Mouse (Mus musculus) myocyte (in vitro differentiated cells): Measurements from ENCODE around the gene Xntrpc. TPM values are rescaled to one million over a fixed set of nuclear protein-coding genes. Genes with fewer than 3 reads are reported as not detected.

Experiments
- H3K27me3 ChIP-seq: one replicate; pipeline ENCODE4 v1.6.1; 2011; ENCODE audit not compliant: control insufficient read depth, insufficient read depth, insufficient read length
- H3K36me3 ChIP-seq: one replicate; pipeline ENCODE4 v1.6.1; 2011; ENCODE audit not compliant: control insufficient read depth, insufficient read depth
- H3K4me2 ChIP-seq: one replicate; pipeline ENCODE4 v1.6.1; 2011; ENCODE audit warnings: low read depth, control low read depth
- H3K4me3 ChIP-seq: one replicate; pipeline ENCODE4 v1.5.1; 2011; ENCODE audit warnings: mild to moderate bottlenecking, control low read depth, moderate library complexity
- H3K79me2 ChIP-seq: one replicate; pipeline ENCODE4 v1.6.1; 2011; ENCODE audit not compliant: control insufficient read depth, insufficient read depth
- H3ac ChIP-seq: one replicate; pipeline ENCODE4 v1.6.1; 2011; ENCODE audit not compliant: control insufficient read depth, insufficient read length
- CEBPB ChIP-seq: IDR thresholded peaks from 2 replicates; pipeline ENCODE4 v1.6.1; 2011; ENCODE audit warnings: mild to moderate bottlenecking, moderate library complexity; ENCODE audit not compliant: poor library complexity, insufficient read depth, severe bottlenecking
- E2F4 ChIP-seq: IDR thresholded peaks from one replicate; pipeline ENCODE4 v1.6.1; 2011; ENCODE audit warnings: mild to moderate bottlenecking, control low read depth, moderate library complexity; ENCODE audit not compliant: insufficient read depth
- MAX ChIP-seq: IDR thresholded peaks from one replicate; pipeline ENCODE4 v1.6.1; 2011; ENCODE audit warnings: low read depth, mild to moderate bottlenecking, control low read depth
- MYOD1 ChIP-seq, 3 experiments: IDR thresholded peaks; one replicate each; pipeline ENCODE4 v1.6.1; 2011; ENCODE audit warnings: control low read depth in 2 of 3, low read depth in 2 of 3, mild to moderate bottlenecking in 2 of 3, moderate library complexity in 1 of 3; ENCODE audit not compliant: insufficient read length in 2 of 3, control insufficient read depth in 1 of 3
- MYOG ChIP-seq, 3 experiments: IDR thresholded peaks; one replicate each; pipeline ENCODE4 v1.6.1; 2011; ENCODE audit warnings: control low read depth in 2 of 3, low read depth in 2 of 3, mild to moderate bottlenecking in 2 of 3; ENCODE audit not compliant: insufficient read length in 2 of 3, control insufficient read depth in 1 of 3, insufficient read depth in 1 of 3
- POLR2A ChIP-seq: IDR thresholded peaks from one replicate; pipeline ENCODE4 v1.6.1; 2011; ENCODE audit warnings: low read depth, mild to moderate bottlenecking, control low read depth, moderate library complexity; ENCODE audit not compliant: insufficient read length
- POLR2AphosphoS2 ChIP-seq: IDR thresholded peaks from one replicate; pipeline ENCODE4 v1.6.1; 2011; ENCODE audit warnings: low read depth, control low read depth; ENCODE audit not compliant: insufficient read length
- REST ChIP-seq: IDR thresholded peaks from one replicate; pipeline ENCODE4 v1.6.1; 2011; ENCODE audit warnings: mild to moderate bottlenecking, control low read depth, moderate library complexity; ENCODE audit not compliant: insufficient read depth, insufficient read length
- SRF ChIP-seq: IDR thresholded peaks from one replicate; pipeline ENCODE4 v1.6.1; 2011; ENCODE audit warnings: low read depth; ENCODE audit not compliant: control insufficient read depth, insufficient read length
- TCF12 ChIP-seq: IDR thresholded peaks from one replicate; pipeline ENCODE4 v1.6.1; 2011; ENCODE audit warnings: mild to moderate bottlenecking, control low read depth; ENCODE audit not compliant: poor library complexity, insufficient read depth, severe bottlenecking
- TCF3 ChIP-seq: IDR thresholded peaks from one replicate; pipeline ENCODE4 v1.6.1; 2011; ENCODE audit warnings: low read depth, control low read depth; ENCODE audit not compliant: insufficient read length
- USF1 ChIP-seq: IDR thresholded peaks from one replicate; pipeline ENCODE4 v1.6.1; 2011; ENCODE audit warnings: low read depth, mild to moderate bottlenecking, control low read depth, moderate library complexity
- polyA plus RNA-seq: library from polyadenylated mRNA; unstranded; fragments of >200 nt; fragmentation: generic; extraction: Trizol; gene quantifications from one replicate; pipeline ENCODE4 v1.2.1, GENCODE M21; 2012; ENCODE audit warnings: missing spikeins

The Xntrpc gene
- polyA plus RNA-seq, 1 experiment = 0.12 TPM

- no peak overlapping the region for H3ac ChIP-seq
- H3K4me2 ChIP-seq = no peak overlapping the region
- H3K27me3 ChIP-seq = peaks cover 15% of the 10 kb centered on the region
- no peaks in the 10 kb centered on the region for H3K36me3 ChIP-seq
- TF ChIP-seq SRF = no peak
- TF ChIP-seq USF1 = no peak
- TF ChIP-seq TCF3 = no peak
- no peak for TF ChIP-seq REST
- TF ChIP-seq TCF12 = no peak
- no peak for TF ChIP-seq MYOD1 (IDR thresholded peaks at IDR 0.05; ENCODE audit: control insufficient read depth in 1 of 3, insufficient read length in 2 of 3, low read depth in 2 of 3)
- no peak overlapping the region for H3K4me3 ChIP-seq
- no peaks in the 10 kb centered on the region for H3K79me2 ChIP-seq
Measured at GRCm38 (mm10) chr7:102109746-102110145, 44.2 kb downstream of the Xntrpc start.

GRCm38 (mm10) chr7:102113151-102113729 is 47.7 kb downstream of the Xntrpc start:
- TF ChIP-seq MAX = no peak
- TF ChIP-seq MYOD1 (IDR thresholded peaks at IDR 0.05; ENCODE audit: control insufficient read depth in 1 of 3, insufficient read length in 2 of 3, low read depth in 2 of 3) = peak in 1 of 3 experiments; percentile 9
- peak; percentile 72 for TF ChIP-seq POLR2AphosphoS2
- no peaks in the 10 kb centered on the region for H3K36me3 ChIP-seq
- H3K4me3 ChIP-seq = no peak overlapping the region
- H3ac ChIP-seq = no peak overlapping the region
- H3K27me3 ChIP-seq = peaks cover 8% of the 10 kb centered on the region
- H3K4me2 ChIP-seq = no peak overlapping the region
- H3K79me2 ChIP-seq = no peaks in the 10 kb centered on the region

GRCm38 (mm10) chr7:102116579-102117331 is 51.2 kb downstream of the Xntrpc start, which contains the start of gene Chrna10:
TSS of gene Chrna10 (minus strand) at chr7:102116828.
- H3K79me2 ChIP-seq = no peaks in the 10 kb centered on the region
- no peak for TF ChIP-seq SRF
- TF ChIP-seq POLR2AphosphoS2 = peak; percentile 18
- TF ChIP-seq E2F4 = no peak
- TF ChIP-seq POLR2A = no peak
- TF ChIP-seq REST = no peak
- no peak for TF ChIP-seq USF1
- peaks cover 24% of the 10 kb centered on the region for H3K36me3 ChIP-seq
- no peak within 1 kb of the TSS for H3ac ChIP-seq
- H3K4me3 ChIP-seq = no peak within 1 kb of the TSS
- H3K4me2 ChIP-seq = no peak within 1 kb of the TSS
- peaks cover 8% of the 10 kb centered on the region for H3K27me3 ChIP-seq

- no peak overlapping the region for H3K4me3 ChIP-seq
- H3K27me3 ChIP-seq = peaks cover 8% of the 10 kb centered on the region
- H3ac ChIP-seq = no peak overlapping the region
- peaks cover 30% of the 10 kb centered on the region for H3K36me3 ChIP-seq
- TF ChIP-seq MYOG (IDR thresholded peaks at IDR 0.05; ENCODE audit: control insufficient read depth in 1 of 3, insufficient read depth in 1 of 3, insufficient read length in 2 of 3, low read depth in 2 of 3) = no peak
- TF ChIP-seq USF1 = no peak
- no peak for TF ChIP-seq E2F4
- no peak for TF ChIP-seq CEBPB
- no peak for TF ChIP-seq SRF
- TF ChIP-seq TCF3 = no peak
- no peak for TF ChIP-seq MYOD1 (IDR thresholded peaks at IDR 0.05; ENCODE audit: control insufficient read depth in 1 of 3, insufficient read length in 2 of 3, low read depth in 2 of 3)
- TF ChIP-seq POLR2A = peak; percentile 15
- TF ChIP-seq MAX = no peak
- TF ChIP-seq TCF12 = no peak
- TF ChIP-seq REST = no peak
- TF ChIP-seq POLR2AphosphoS2 = peak; percentile 66
- no peak overlapping the region for H3K4me2 ChIP-seq
- no peaks in the 10 kb centered on the region for H3K79me2 ChIP-seq
Measured at GRCm38 (mm10) chr7:102117382-102117781, 51.9 kb downstream of the Xntrpc start.

- Histone ChIP-seq H3K36me3 (peaks cover 50% of the 10 kb centered on the region), H3K27me3 (no peaks in the 10 kb centered on the region), H3ac (no peak overlapping the region), H3K79me2 (no peaks in the 10 kb centered on the region), H3K4me2 (no peak overlapping the region), H3K4me3 (no peak overlapping the region)
- TF ChIP-seq POLR2AphosphoS2 (peak; percentile 22), TCF3 (no peak), USF1 (no peak), TCF12 (no peak), CEBPB (no peak)
Measured at GRCm38 (mm10) chr7:102120326-102120725, 54.8 kb downstream of the Xntrpc start.
